Mouse (Mus musculus) spleen, postnatal 36 days (tissue): ENCODE measurements around the gene Cnr2.
A peak's percentile ranks its signal among the peaks of the same experiment; 100 is the strongest.

Experiments used
- DNase-seq, 2 experiments: peaks; one replicate each; pipeline ENCODE4 v3.0.0; 2022; ENCODE audit warnings: low spot score in 2 of 2, mixed read lengths in 1 of 2

The Cnr2 gene

GRCm38 (mm10) chr4:135963457-135964193, 68.4 kb downstream of the Cnr2 start, which contains the start of gene Gale:
Gene Gale (plus strand): TSS chr4:135963727.
- DNase-seq: peak; percentile 96

- peak; percentile 43 to 45 for DNase-seq
Measured at GRCm38 (mm10) chr4:135964426-135964825, 69.2 kb downstream of the Cnr2 start.

GRCm38 (mm10) chr4:135965113-135965512, 69.9 kb downstream of the Cnr2 start:
- DNase-seq: no peak

- no peak for DNase-seq
Measured at GRCm38 (mm10) chr4:135966283-135966682, 71.1 kb downstream of the Cnr2 start.

GRCm38 (mm10) chr4:135967086-135967760, 72.0 kb downstream of the Cnr2 start:
- DNase-seq: no peak

GRCm38 (mm10) chr4:135968271-135968869, 73.2 kb downstream of the Cnr2 start:
- DNase-seq: no peak

- DNase-seq: no peak
Measured at GRCm38 (mm10) chr4:135969070-135969750, 74.0 kb downstream of the Cnr2 start.
